Mouse (Mus musculus) G1E (cell line): ENCODE data around the gene Col10a1.
"Not testable (repeated sequence)": the region's sequence is repeated elsewhere in the genome, so short reads cannot be mapped to it uniquely, and the experiment has no call there.

ENCODE experiments used
- CTCF ChIP-seq: IDR thresholded peaks from 2 replicates; pipeline ENCODE4 v1.5.1; 2012; ENCODE audit warnings: low read depth, low read length, inconsistent platforms, mixed read lengths
- GATA2 ChIP-seq: IDR thresholded peaks from 2 replicates; pipeline ENCODE4 v1.6.1; 2012; ENCODE audit warnings: low read depth, low read length, inconsistent platforms, borderline replicate concordance
- TAL1 ChIP-seq: conservative IDR thresholded peaks from 2 replicates; pipeline ENCODE4 v1.6.1; 2012; ENCODE audit warnings: low read depth, low read length, inconsistent platforms, mixed read lengths

DNA sequence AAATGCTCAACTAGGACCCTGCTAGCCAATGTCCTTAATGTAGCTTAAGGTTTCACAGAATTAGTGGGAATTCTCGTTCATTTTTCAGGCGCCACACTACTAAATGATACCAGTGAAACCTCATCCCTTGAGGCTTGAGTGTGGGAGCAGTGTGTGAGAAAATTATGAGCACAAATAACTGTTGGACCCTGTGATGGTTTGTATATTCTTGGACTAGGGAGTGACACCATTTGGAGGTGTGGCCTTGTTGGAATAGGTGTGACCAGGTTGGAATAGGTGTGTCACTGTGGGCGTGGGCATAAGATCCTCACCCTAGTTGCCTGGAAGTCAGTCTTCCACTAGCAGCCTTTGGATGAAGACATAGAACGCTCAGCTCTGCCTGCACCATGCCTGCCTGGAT, 29.0 kb downstream of the Col10a1 start:
- not testable (repeated sequence) for TF ChIP-seq CTCF, GATA2, TAL1
